Mouse (Mus musculus) urinary bladder, postnatal 14 days (tissue): ENCODE results near the gene Chst8.

Experiments
- DNase-seq: peaks from one replicate; pipeline ENCODE4 v3.0.0; 2021; ENCODE audit warnings: low spot score

Chst8 gene

GRCm38 (mm10) chr7:34812531-34813111 lies at the start of gene Chst8:
Gene Chst8 (minus strand): TSS chr7:34812711.
- peak; percentile 71 for DNase-seq

GRCm38 (mm10) chr7:34858291-34858690 lies 45.8 kb upstream of the Chst8 start:
- no peak for DNase-seq

DNA sequence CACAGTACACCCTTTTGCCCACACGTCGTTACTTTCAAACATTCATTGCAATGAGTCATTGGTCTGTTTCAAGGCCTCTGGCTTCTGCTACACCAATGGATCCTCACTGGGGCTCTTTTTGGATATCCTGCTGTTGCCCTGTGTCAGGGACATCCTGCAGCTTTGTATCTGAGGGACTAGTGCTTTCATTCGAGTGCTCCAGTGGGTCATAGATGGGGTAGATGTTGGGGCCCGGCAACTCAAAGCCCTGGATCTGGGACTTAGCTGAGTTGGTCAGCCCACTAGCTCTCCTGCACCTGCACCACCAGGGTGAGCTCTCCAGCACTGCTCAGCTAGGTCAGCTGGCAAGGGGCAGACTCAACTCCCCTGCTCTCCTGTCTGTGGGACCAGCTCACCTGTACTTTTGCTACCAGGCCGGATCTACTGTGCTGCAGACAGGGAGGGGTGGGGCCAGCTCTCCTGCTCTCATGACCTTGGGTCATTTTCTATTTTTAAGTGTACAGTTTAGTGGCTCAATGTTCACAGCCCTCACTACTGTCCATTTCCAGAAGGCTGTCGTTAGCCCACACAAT lies 42.4 kb upstream of the Chst8 start:
- DNase-seq, result no peak

DNA sequence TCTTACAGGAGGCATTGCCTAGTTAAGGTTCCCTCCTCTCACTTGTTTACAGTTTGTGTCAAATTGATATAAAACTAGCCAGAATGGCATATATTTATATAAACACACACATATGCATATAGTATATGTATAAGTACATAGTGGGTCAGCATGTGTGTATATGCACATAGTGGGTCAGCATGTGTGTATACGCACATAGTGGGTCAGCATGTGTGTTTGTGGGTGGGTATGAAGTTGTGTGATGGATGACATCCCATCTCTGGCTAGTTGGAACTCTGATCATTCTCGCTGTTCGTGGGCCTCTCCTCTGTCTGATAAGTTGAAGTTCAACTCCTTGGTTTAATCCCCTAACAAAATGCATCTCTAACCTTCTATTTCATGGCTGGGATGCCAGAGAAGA lies 40.9 kb upstream of the Chst8 start:
- no peak for DNase-seq

DNA sequence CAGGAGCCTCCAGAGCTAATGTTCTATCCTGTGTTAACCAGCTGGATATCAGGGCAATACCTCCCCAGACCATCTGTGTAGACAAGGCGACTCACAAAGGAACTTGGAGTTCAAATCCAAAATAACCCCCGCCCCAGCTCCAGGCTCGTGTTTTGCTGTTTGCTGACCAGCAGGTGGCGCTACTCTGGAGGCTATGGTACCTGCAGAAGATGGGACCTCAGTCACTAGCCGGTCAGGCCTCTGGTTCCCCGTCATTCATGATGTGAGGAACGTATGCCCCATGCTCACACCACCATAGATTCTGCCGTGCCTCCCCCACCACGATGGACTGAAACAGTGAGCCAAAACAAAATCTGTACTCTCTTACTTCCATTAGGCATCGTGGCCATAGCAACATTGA lies 37.1 kb upstream of the Chst8 start:
- no peak for DNase-seq

GRCm38 (mm10) chr7:34848811-34849210 lies 36.3 kb upstream of the Chst8 start:
- DNase-seq, result no peak

DNA sequence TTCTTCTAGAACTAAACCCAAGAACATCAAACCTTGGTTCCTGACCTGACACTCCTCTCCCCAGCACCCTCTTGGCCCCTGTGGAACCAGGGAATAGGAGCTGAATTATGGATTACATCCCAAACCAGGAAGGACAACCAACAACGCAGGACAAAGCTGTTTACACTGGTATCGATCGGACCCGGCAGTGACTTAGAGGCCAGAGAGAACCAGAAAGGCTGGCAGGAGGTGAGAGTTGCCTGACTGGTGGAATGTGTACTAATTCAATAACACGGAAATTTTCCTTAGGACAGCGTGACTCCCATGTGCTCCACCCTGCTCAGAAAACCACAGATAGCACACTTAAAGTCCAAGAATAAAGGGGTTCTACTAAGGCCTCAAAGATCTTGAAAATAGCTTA lies 35.4 kb upstream of the Chst8 start:
- DNase-seq, result no peak

GRCm38 (mm10) chr7:34847410-34847809 lies 34.9 kb upstream of the Chst8 start:
- no peak for DNase-seq

GRCm38 (mm10) chr7:34838749-34839148 lies 26.2 kb upstream of the Chst8 start:
- no peak for DNase-seq

DNA sequence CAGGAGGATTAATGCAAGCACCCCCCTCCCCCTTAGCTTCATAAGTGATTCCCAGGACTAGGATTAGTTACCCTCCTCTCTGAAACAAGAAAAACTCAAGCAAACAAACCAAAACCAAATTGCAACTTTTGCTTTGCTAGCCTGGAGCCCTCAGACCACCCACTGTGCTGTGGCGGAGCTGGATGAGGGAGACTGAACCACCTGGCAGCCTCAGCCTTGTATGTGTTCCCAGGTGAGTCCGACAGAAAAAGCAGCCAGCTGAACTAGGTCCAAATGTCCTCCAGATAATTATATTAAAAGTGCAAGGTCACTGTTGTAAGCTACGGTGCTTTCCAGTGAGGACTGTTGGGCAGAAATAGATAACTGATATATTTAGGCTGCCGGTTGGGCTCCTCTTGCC lies 25.7 kb upstream of the Chst8 start:
- no peak for DNase-seq

DNA sequence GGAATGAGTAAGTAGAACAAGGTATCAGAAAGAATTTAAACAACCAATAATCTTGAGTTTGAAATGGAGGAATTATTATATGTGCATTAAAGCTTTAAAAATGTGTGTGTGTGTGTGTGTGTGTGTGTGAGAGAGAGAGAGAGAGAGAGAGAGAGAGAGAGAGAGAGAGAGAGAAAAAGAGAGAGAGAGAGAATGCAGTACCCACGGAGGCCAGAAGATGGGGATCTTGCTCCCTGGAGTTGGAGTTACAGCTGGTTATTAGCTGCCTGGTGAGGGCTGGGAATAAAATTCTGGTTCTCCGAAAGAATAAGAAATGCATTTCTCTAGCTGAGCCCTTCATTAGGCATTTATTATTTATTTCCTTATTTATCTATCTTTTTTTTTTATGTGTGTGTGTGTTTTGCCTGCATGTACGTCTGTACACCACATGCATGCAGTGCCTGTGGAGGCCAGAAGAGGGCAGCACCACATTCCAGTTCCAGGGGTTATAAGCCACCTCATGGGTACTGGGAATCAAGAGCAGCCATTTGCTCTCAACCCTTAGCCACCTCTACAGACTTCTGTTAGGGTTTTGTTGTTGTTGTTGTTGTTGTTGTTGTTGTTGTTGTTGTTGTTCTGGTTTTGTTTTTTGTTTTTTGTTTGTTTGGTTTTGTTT lies 13.9 kb upstream of the Chst8 start:
- DNase-seq, result no peak

DNA sequence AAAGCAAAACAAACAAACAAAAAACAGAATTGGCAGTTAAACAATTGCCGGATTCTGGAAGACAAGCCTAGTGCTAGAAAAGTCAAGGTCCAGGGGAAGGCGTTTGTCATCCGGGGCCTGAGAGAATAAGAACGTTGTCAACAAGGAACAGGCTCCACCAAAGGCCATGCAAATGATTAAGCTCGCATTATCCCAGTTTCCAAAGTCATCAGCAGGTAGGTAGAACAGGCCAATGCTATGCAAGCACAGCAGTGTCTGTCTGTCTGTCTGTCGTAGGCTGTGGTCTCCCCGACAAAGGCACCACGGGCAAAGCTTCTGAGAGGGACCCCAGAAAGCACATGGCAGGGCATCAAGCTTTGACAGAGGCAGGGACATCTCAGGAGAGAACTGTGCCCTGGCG lies 9.1 kb upstream of the Chst8 start:
- DNase-seq, result no peak

- no peak for DNase-seq
Measured at GRCm38 (mm10) chr7:34820554-34820953, 8.0 kb upstream of the Chst8 start.

- no peak for DNase-seq
Measured at GRCm38 (mm10) chr7:34819796-34820195, 7.3 kb upstream of the Chst8 start.

DNA sequence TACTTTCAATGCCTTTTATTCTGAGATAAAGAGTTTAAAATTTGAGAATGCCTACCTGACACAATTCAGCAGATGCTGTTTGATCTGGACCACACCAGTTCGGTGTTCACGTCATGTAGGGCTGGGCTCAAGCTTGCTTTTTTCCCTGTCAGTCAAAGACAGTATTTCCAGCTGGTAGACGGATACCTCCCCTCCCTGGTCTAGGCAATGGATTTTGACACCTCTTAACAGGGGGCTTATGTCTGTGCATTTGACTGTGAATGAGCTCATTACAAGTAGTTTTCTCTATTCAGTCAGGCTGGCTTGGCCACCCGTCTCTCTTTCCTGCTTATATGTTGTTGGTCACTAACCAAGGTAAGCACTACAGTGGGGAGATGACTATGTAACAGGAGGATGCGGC lies 6.1 kb upstream of the Chst8 start:
- no peak for DNase-seq

- DNase-seq, result no peak
Measured at GRCm38 (mm10) chr7:34816981-34817380, 4.5 kb upstream of the Chst8 start.

- no peak for DNase-seq
Measured at GRCm38 (mm10) chr7:34814801-34815200, 2.3 kb upstream of the Chst8 start.

- no peak for DNase-seq
Measured at GRCm38 (mm10) chr7:34811531-34812526, 682 bp downstream of the Chst8 start.

DNA sequence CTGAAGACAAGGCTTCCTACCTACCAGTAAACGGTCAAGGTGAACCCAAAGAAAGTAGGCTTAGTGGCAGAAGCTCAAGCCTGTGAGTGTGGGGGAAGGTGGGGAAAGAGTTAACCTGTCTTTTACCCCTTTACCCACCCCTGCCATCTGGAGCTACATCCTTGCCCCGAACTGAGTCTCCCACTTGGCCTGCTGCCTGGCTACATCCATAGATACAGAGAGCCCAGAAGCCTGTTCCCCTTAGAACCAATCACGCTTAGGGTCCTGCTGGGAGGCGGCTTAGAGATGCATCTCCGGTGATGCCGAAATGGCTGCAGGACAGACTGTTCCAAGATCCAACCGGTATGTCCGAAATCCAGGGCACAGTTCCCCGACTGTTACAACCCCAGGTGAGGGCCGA lies 1.5 kb downstream of the Chst8 start:
- no peak for DNase-seq

DNA sequence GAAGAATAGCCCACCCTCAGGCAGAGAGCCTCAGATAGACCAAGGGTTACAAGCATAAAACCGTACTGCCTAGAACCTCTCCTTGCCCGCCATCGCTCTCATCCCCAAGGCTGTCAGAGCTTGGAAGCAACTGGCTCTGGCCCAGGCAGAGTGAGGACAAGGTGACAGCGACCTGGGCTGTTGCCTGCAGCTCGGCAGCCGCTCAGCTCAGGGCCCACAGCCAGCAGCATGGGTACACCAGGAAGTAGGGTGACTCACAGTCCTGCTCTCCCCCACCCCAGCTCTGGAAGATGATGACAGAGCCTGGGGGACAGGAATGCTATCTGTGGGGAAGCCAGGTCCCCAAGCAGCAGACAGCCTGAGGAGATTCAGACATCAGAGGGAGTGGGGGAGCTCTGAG lies 6.2 kb downstream of the Chst8 start:
- peak; percentile 39 for DNase-seq

DNA sequence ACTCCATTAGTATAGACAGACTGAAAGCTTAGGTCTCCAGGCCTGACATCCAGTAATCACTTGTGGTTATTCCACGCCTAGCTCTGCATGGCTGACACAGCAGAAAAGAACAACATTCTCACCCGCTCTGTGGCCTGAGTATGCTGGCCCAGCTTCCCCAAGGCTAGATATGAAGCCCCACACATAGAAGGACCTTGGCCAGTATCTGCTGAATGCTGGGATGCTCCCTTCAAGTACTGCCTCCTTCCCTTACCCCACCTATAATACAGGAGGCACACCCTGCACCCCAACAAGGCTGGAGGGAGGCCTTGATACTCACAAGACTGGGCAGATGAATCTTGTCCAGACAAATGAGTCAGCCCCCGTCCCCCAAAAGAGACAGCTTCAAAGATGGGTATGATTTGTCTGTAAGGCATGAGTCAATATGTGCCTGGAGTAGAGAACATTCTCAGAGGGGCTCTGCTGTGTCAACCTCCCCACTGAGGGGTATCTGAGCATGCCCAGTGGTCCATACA lies 6.8 kb downstream of the Chst8 start:
- no peak for DNase-seq

GRCm38 (mm10) chr7:34805042-34805441 lies 7.5 kb downstream of the Chst8 start:
- no peak for DNase-seq
